Mouse (Mus musculus) liver, adult 2 months (tissue): ENCODE data around the gene Sox12.

Source experiments
- CTCF ChIP-seq: fragments of 200-500 bp; IDR thresholded peaks from 2 replicates; pipeline ENCODE4 v1.5.1; 2011; ENCODE audit warnings: low read depth, low read length, control low read depth
- POLR2A ChIP-seq: fragments of 200-500 bp; IDR thresholded peaks from 2 replicates; pipeline ENCODE4 v1.6.1; 2011; ENCODE audit warnings: low read length, control low read depth; ENCODE audit not compliant: insufficient read depth; ENCODE audit errors: extremely low read depth

GRCm38 (mm10) chr2:152345393-152345792, 52.5 kb downstream of the Sox12 start:
- TF ChIP-seq POLR2A (no peak), CTCF (no peak)
